In genomic region chr11:98476434-98476807, GRCm38 (mm10) we compare ENCODE assay signal across 23 mouse cellular contexts. TPM values are rescaled to one million over a fixed set of nuclear protein-coding genes. Genes with fewer than 3 reads are reported as not detected.
DNase-seq lines count a peak whose midpoint lies in the region; ATAC-seq and TF ChIP-seq lines count a peak whose summit lies in the region.
"Had no signal": no experiment of that assay in that cellular context is flagged by ENCODE, and none has a peak within 500 bp of the region (broad histone marks: within the 10 kb centered on the region; RNA-seq: fewer than 3 reads in every experiment).

No protein-coding gene starts in this region.

- 49% methylated on average over 4 of the region's 4 CpGs for WGBS in heart, embryonic 13.5 days
- WGBS in heart, embryonic 12.5 days = 55% methylated on average over 4 of the region's 4 CpGs
- WGBS in spleen, adult 2 months = 70% methylated on average over 4 of the region's 4 CpGs
- 63% methylated on average over 4 of the region's 4 CpGs for WGBS in small intestine, adult 2 months
- 83% methylated on average over 4 of the region's 4 CpGs for WGBS in cerebellum, adult 2 months

- no peaks in the 10 kb centered on the region for H3K9me3 ChIP-seq in heart, embryonic 13.5 days
- no peaks in the 10 kb centered on the region for H3K9me3 ChIP-seq in heart, embryonic 12.5 days (replicated peaks)
- H3K9me3 ChIP-seq: embryonic facial prominence, embryonic 10.5 days; embryonic facial prominence, embryonic 12.5 days; forebrain, embryonic 13.5 days; forebrain, embryonic 15.5 days; G1E had no signal

- no peak for TF ChIP-seq POLR2A in spleen, adult 2 months (IDR thresholded peaks at IDR 0.05; ENCODE audit: low read depth, low read length)
- no peak for TF ChIP-seq POLR2A in small intestine, adult 2 months (IDR thresholded peaks at IDR 0.05; ENCODE audit: low read depth, low read length)
- no peak for TF ChIP-seq POLR2A in cerebellum, adult 2 months (IDR thresholded peaks at IDR 0.05; ENCODE audit: borderline replicate concordance, insufficient read depth, low read length)

- no peak overlapping the region for H3K4me3 ChIP-seq in heart, embryonic 13.5 days
- H3K4me3 ChIP-seq in heart, embryonic 12.5 days = no peak overlapping the region
- H3K4me3 ChIP-seq in spleen, adult 2 months (ENCODE audit: extremely low read depth, insufficient read depth, insufficient read length) = peak overlapping the region; percentile 40
- no peak overlapping the region for H3K4me3 ChIP-seq in small intestine, adult 2 months (ENCODE audit: low read depth, low read length)
- H3K4me3 ChIP-seq in cerebellum, adult 2 months (replicated peaks; ENCODE audit: insufficient read depth, low read depth, low read length) = no peak overlapping the region
- H3K4me3 ChIP-seq: embryonic facial prominence, embryonic 10.5 days; embryonic facial prominence, embryonic 12.5 days; forebrain, embryonic 13.5 days; forebrain, embryonic 15.5 days had no signal

- peaks cover 15% of the 10 kb centered on the region for H3K4me1 ChIP-seq in heart, embryonic 13.5 days
- H3K4me1 ChIP-seq in heart, embryonic 12.5 days (replicated peaks) = peaks cover 18% of the 10 kb centered on the region; the same call in 1 of the 2 replicates
- peaks cover 25% of the 10 kb centered on the region; the same call in 1 of the 2 replicates for H3K4me1 ChIP-seq in spleen, adult 2 months (ENCODE audit: control insufficient read depth, insufficient read depth, insufficient read length)
- H3K4me1 ChIP-seq in small intestine, adult 2 months (ENCODE audit: control insufficient read depth, insufficient read depth, insufficient read length, low read length) = peaks cover 5% of the 10 kb centered on the region; the same call in 1 of the 2 replicates
- no peaks in the 10 kb centered on the region for H3K4me1 ChIP-seq in cerebellum, adult 2 months (ENCODE audit: control insufficient read depth, insufficient read depth, low read length)
- H3K4me1 ChIP-seq: forebrain, embryonic 15.5 days had no signal

- ATAC-seq in heart, embryonic 13.5 days (ENCODE audit: extremely low read depth, insufficient number of reproducible peaks, low FRiP score, low TSS enrichment) = no peak
- ATAC-seq in heart, embryonic 12.5 days (ENCODE audit: insufficient number of reproducible peaks, low FRiP score) = no peak
- ATAC-seq: forebrain, embryonic 13.5 days; forebrain, embryonic 15.5 days; forebrain, postnatal 0 days; Patski had no signal

- no peaks in the 10 kb centered on the region for H3K36me3 ChIP-seq in heart, embryonic 13.5 days
- no peaks in the 10 kb centered on the region for H3K36me3 ChIP-seq in heart, embryonic 12.5 days
- peaks cover 12% of the 10 kb centered on the region for H3K36me3 ChIP-seq in spleen, adult 2 months (ENCODE audit: control insufficient read depth, insufficient read depth, low read length)
- H3K36me3 ChIP-seq in small intestine, adult 2 months (ENCODE audit: control insufficient read depth, insufficient read depth, low read length) = no peaks in the 10 kb centered on the region
- H3K36me3 ChIP-seq: embryonic facial prominence, embryonic 10.5 days; embryonic facial prominence, embryonic 12.5 days; forebrain, embryonic 15.5 days; G1E had no signal

- H3K9ac ChIP-seq in heart, embryonic 13.5 days = 0 out of 2 replicates have a peak overlapping the region, but pooled peaks have one; percentile 37
- H3K9ac ChIP-seq in heart, embryonic 12.5 days = no peak overlapping the region
- H3K9ac ChIP-seq: embryonic facial prominence, embryonic 12.5 days; forebrain, embryonic 13.5 days; forebrain, embryonic 15.5 days; forebrain, postnatal 0 days had no signal

- no peak for TF ChIP-seq CTCF in spleen, adult 2 months (IDR thresholded peaks at IDR 0.05; ENCODE audit: extremely low read depth, insufficient read depth, insufficient read length, insufficient replicate concordance)
- TF ChIP-seq CTCF in small intestine, adult 2 months (IDR thresholded peaks at IDR 0.05; ENCODE audit: extremely low read depth, insufficient read length, insufficient replicate concordance, low read depth, low read length) = no peak
- no peak for TF ChIP-seq CTCF in cerebellum, adult 2 months (IDR thresholded peaks at IDR 0.05; ENCODE audit: borderline replicate concordance, insufficient read depth, low read depth, low read length)

- H3K4me2 ChIP-seq in heart, embryonic 13.5 days = no peak overlapping the region
- H3K4me2 ChIP-seq in heart, embryonic 12.5 days = no peak overlapping the region
- H3K4me2 ChIP-seq: embryonic facial prominence, embryonic 12.5 days; forebrain, embryonic 13.5 days; forebrain, embryonic 15.5 days had no signal

- no peak for DNase-seq in spleen, adult 2 months (ENCODE audit: low read depth in 1 of 2, low spot score in 2 of 2)
- DNase-seq in spleen, postnatal 14 days (ENCODE audit: low spot score in 2 of 2) = no peak
- peak; percentile 52 for DNase-seq in 416B (ENCODE audit: low read depth)
- no peak for DNase-seq in cerebellum, adult 2 months
- DNase-seq: adrenal gland, adult 2 months; adrenal gland, postnatal 10 days; adrenal gland, postnatal 25 days; cerebellum, adult 11 months; cerebellum, adult 18-20 months; cerebellum, adult 9-10 months; cerebellum, postnatal 10 days; cerebellum, postnatal 25 days; forebrain, postnatal 0 days had no signal

- no peak overlapping the region for H3K27ac ChIP-seq in heart, embryonic 13.5 days (replicated peaks)
- H3K27ac ChIP-seq in heart, embryonic 12.5 days (ENCODE audit: poor library complexity, severe bottlenecking) = no peak overlapping the region
- peak overlapping the region; percentile 74 for H3K27ac ChIP-seq in spleen, adult 2 months (ENCODE audit: insufficient read depth, low read length)
- H3K27ac ChIP-seq in small intestine, adult 2 months (ENCODE audit: insufficient read depth, low read depth, low read length) = peak overlapping the region; percentile 86
- H3K27ac ChIP-seq in cerebellum, adult 2 months (ENCODE audit: insufficient read depth, low read length) = no peak overlapping the region
- H3K27ac ChIP-seq: embryonic facial prominence, embryonic 10.5 days; embryonic facial prominence, embryonic 12.5 days; forebrain, embryonic 13.5 days; forebrain, embryonic 15.5 days had no signal

- H3K27me3 ChIP-seq in heart, embryonic 13.5 days (replicated peaks) = peaks cover 5% of the 10 kb centered on the region; the same call in 1 of the 2 replicates
- H3K27me3 ChIP-seq in heart, embryonic 12.5 days (replicated peaks) = no peaks in the 10 kb centered on the region
- no peaks in the 10 kb centered on the region for H3K27me3 ChIP-seq in spleen, adult 2 months (ENCODE audit: control insufficient read depth, insufficient read depth, low read length)
- H3K27me3 ChIP-seq in small intestine, adult 2 months (ENCODE audit: control insufficient read depth, insufficient read depth, low read length) = peaks cover 5% of the 10 kb centered on the region; the same call in 1 of the 2 replicates
- H3K27me3 ChIP-seq in cerebellum, adult 2 months (ENCODE audit: control insufficient read depth, insufficient read depth, low read length) = no peaks in the 10 kb centered on the region; the same call in 1 of the 2 replicates
- H3K27me3 ChIP-seq: embryonic facial prominence, embryonic 12.5 days; forebrain, embryonic 13.5 days; forebrain, embryonic 15.5 days had no signal

RNA-seq across cellular contexts. Expression of gene Grb7, which starts 30.2 kb away (rescaled TPM):
- polyA plus RNA-seq in heart, embryonic 13.5 days (2015; fragmentation: Nextera tagmentation; extraction: Ambion mirVana) = 2.2 and 2.9 TPM in 2 replicates
- 1.2 and 2.1 TPM in 2 replicates for polyA plus RNA-seq in heart, embryonic 12.5 days (2016; fragmentation: Nextera tagmentation; extraction: Ambion mirVana)
- polyA plus RNA-seq in spleen, adult 2 months (2012; rRNA removed) = 1.1 and 1.2 TPM in 2 replicates
- 33.0 and 137 TPM in 2 replicates for polyA plus RNA-seq in small intestine, adult 2 months (2012; rRNA removed)
- 15.8 and 19.9 TPM in 2 replicates for polyA plus RNA-seq in cerebellum, adult 2 months (2012; rRNA removed)
- polyA plus RNA-seq: C2C12, G1E had no signal

RNA-seq across cellular contexts. Expression of gene Mien1, which starts 37.6 kb away (rescaled TPM):
- 93.8 and 113 TPM in 2 replicates for polyA plus RNA-seq in heart, embryonic 13.5 days (2015; fragmentation: Nextera tagmentation; extraction: Ambion mirVana)
- polyA plus RNA-seq in heart, embryonic 12.5 days (2016; fragmentation: Nextera tagmentation; extraction: Ambion mirVana) = 102 and 104 TPM in 2 replicates
- polyA plus RNA-seq in spleen, adult 2 months (2012; rRNA removed) = 37.1 and 37.8 TPM in 2 replicates
- polyA plus RNA-seq in small intestine, adult 2 months (2012; rRNA removed) = 17.2 and 37.7 TPM in 2 replicates
- 182 and 183 TPM in 2 replicates for polyA plus RNA-seq in cerebellum, adult 2 months (2012; rRNA removed)

Comparison
In these comparisons a context has a peak if more than half of its experiments do, and no peak if none do; other contexts are left out.
1. H3K27ac ChIP-seq: peak in spleen, adult 2 months (single experiment) and small intestine, adult 2 months (single experiment); none in heart, embryonic 13.5 days (single experiment), heart, embryonic 12.5 days (single experiment) and cerebellum, adult 2 months (single experiment).